Mouse (Mus musculus): Measurements from ENCODE around the gene Muc20. TPM values are rescaled to one million over a fixed set of nuclear protein-coding genes. Genes with fewer than 3 reads are reported as not detected.
A peak's percentile ranks its signal among the peaks of the same experiment; 100 is the strongest.

Muc20 gene
- polyA plus RNA-seq, 1 experiment = 0.22 TPM

GRCm38 (mm10) chr16:32822881-32823280 lies 25.6 kb upstream of the Muc20 start:
- no peak for DNase-seq
- no peaks in the 10 kb centered on the region for H3K27me3 ChIP-seq (ENCODE audit: control insufficient read depth, insufficient read depth, low read length)
- no peaks in the 10 kb centered on the region for H3K4me1 ChIP-seq (replicated peaks; ENCODE audit: control insufficient read depth, insufficient read depth, low read length)
- 83% methylated on average over 5 of the region's 5 CpGs for WGBS
- no peak for TF ChIP-seq POLR2A (IDR thresholded peaks at IDR 0.05; ENCODE audit: control insufficient read depth, extremely low read depth, insufficient read depth, low read length, poor library complexity)
- no peak for TF ChIP-seq CTCF (IDR thresholded peaks at IDR 0.05; ENCODE audit: borderline replicate concordance, control insufficient read depth, extremely low read depth, insufficient read depth, low read length, poor library complexity)
- no peak overlapping the region for H3K27ac ChIP-seq (ENCODE audit: control insufficient read depth, insufficient read depth, low read length)
- no peaks in the 10 kb centered on the region; the same call in 1 of the 2 replicates for H3K36me3 ChIP-seq (ENCODE audit: control insufficient read depth, insufficient read depth, low read length)
- H3K4me3 ChIP-seq (ENCODE audit: control insufficient read depth, insufficient read depth, low read length) = no peak overlapping the region

- TF ChIP-seq POLR2A (IDR thresholded peaks at IDR 0.05; ENCODE audit: control insufficient read depth, extremely low read depth, insufficient read depth, low read length, poor library complexity) = no peak
- no peak for TF ChIP-seq CTCF (IDR thresholded peaks at IDR 0.05; ENCODE audit: borderline replicate concordance, control insufficient read depth, extremely low read depth, insufficient read depth, low read length, poor library complexity)
- WGBS = 89% methylated on average over 6 of the region's 6 CpGs
Observed at GRCm38 (mm10) chr16:32822450-32822827, 25.2 kb upstream of the Muc20 start.

GRCm38 (mm10) chr16:32821772-32822449 lies 24.7 kb upstream of the Muc20 start:
- Histone ChIP-seq H3K27me3 (ENCODE audit: control insufficient read depth, insufficient read depth, low read length) (no peaks in the 10 kb centered on the region), H3K4me1 (replicated peaks; ENCODE audit: control insufficient read depth, insufficient read depth, low read length) (no peaks in the 10 kb centered on the region), H3K36me3 (ENCODE audit: control insufficient read depth, insufficient read depth, low read length) (no peaks in the 10 kb centered on the region; the same call in 1 of the 2 replicates), H3K4me3 (ENCODE audit: control insufficient read depth, insufficient read depth, low read length) (no peak overlapping the region), H3K27ac (ENCODE audit: control insufficient read depth, insufficient read depth, low read length) (no peak overlapping the region)
- 91% methylated on average over 10 of the region's 10 CpGs for WGBS
- TF ChIP-seq POLR2A (IDR thresholded peaks at IDR 0.05; ENCODE audit: control insufficient read depth, extremely low read depth, insufficient read depth, low read length, poor library complexity) = no peak
- no peak for TF ChIP-seq CTCF (IDR thresholded peaks at IDR 0.05; ENCODE audit: borderline replicate concordance, control insufficient read depth, extremely low read depth, insufficient read depth, low read length, poor library complexity)
- no peak for DNase-seq

More at GRCm38 (mm10) chr16:32822450-32822827, 25.2 kb upstream of the Muc20 start:
- no peak for DNase-seq
- no peaks in the 10 kb centered on the region for H3K27me3 ChIP-seq (ENCODE audit: control insufficient read depth, insufficient read depth, low read length)
- no peak overlapping the region for H3K27ac ChIP-seq (ENCODE audit: control insufficient read depth, insufficient read depth, low read length)
- H3K36me3 ChIP-seq (ENCODE audit: control insufficient read depth, insufficient read depth, low read length) = no peaks in the 10 kb centered on the region; the same call in 1 of the 2 replicates
- H3K4me1 ChIP-seq (replicated peaks; ENCODE audit: control insufficient read depth, insufficient read depth, low read length) = no peaks in the 10 kb centered on the region
- no peak overlapping the region for H3K4me3 ChIP-seq (ENCODE audit: control insufficient read depth, insufficient read depth, low read length)

GRCm38 (mm10) chr16:32818441-32818840 lies 21.2 kb upstream of the Muc20 start:
- H3K27ac ChIP-seq (ENCODE audit: control insufficient read depth, insufficient read depth, low read length) = no peak overlapping the region
- no peak overlapping the region for H3K4me3 ChIP-seq (ENCODE audit: control insufficient read depth, insufficient read depth, low read length)
- no peak for DNase-seq
- no peaks in the 10 kb centered on the region for H3K36me3 ChIP-seq (ENCODE audit: control insufficient read depth, insufficient read depth, low read length)
- H3K27me3 ChIP-seq (ENCODE audit: control insufficient read depth, insufficient read depth, low read length) = no peaks in the 10 kb centered on the region
- 96% methylated on average over 5 of the region's 5 CpGs for WGBS
- H3K4me1 ChIP-seq (replicated peaks; ENCODE audit: control insufficient read depth, insufficient read depth, low read length) = peaks cover 2% of the 10 kb centered on the region; the same call in 1 of the 2 replicates
- no peak for TF ChIP-seq CTCF (IDR thresholded peaks at IDR 0.05; ENCODE audit: borderline replicate concordance, control insufficient read depth, extremely low read depth, insufficient read depth, low read length, poor library complexity)
- no peak for TF ChIP-seq POLR2A (IDR thresholded peaks at IDR 0.05; ENCODE audit: control insufficient read depth, extremely low read depth, insufficient read depth, low read length, poor library complexity)

GRCm38 (mm10) chr16:32818036-32818435 lies 20.8 kb upstream of the Muc20 start:
- Histone ChIP-seq H3K27ac (ENCODE audit: control insufficient read depth, insufficient read depth, low read length) (no peak overlapping the region), H3K4me1 (replicated peaks; ENCODE audit: control insufficient read depth, insufficient read depth, low read length) (peaks cover 3% of the 10 kb centered on the region; the same call in 1 of the 2 replicates), H3K4me3 (ENCODE audit: control insufficient read depth, insufficient read depth, low read length) (no peak overlapping the region), H3K27me3 (ENCODE audit: control insufficient read depth, insufficient read depth, low read length) (no peaks in the 10 kb centered on the region), H3K36me3 (ENCODE audit: control insufficient read depth, insufficient read depth, low read length) (no peaks in the 10 kb centered on the region)
- no peak for TF ChIP-seq POLR2A (IDR thresholded peaks at IDR 0.05; ENCODE audit: control insufficient read depth, extremely low read depth, insufficient read depth, low read length, poor library complexity)
- TF ChIP-seq CTCF (IDR thresholded peaks at IDR 0.05; ENCODE audit: borderline replicate concordance, control insufficient read depth, extremely low read depth, insufficient read depth, low read length, poor library complexity) = no peak
- no peak for DNase-seq
- 94% methylated on average over 4 of the region's 4 CpGs for WGBS

- no peak for TF ChIP-seq POLR2A (IDR thresholded peaks at IDR 0.05; ENCODE audit: control insufficient read depth, extremely low read depth, insufficient read depth, low read length, poor library complexity)
- no peak for TF ChIP-seq CTCF (IDR thresholded peaks at IDR 0.05; ENCODE audit: borderline replicate concordance, control insufficient read depth, extremely low read depth, insufficient read depth, low read length, poor library complexity)
- H3K27ac ChIP-seq (ENCODE audit: control insufficient read depth, insufficient read depth, low read length) = no peak overlapping the region
- peak overlapping the region; percentile 40; the same call in 1 of the 2 replicates for H3K4me3 ChIP-seq (ENCODE audit: control insufficient read depth, insufficient read depth, low read length)
- DNase-seq = no peak
- no peaks in the 10 kb centered on the region for H3K36me3 ChIP-seq (ENCODE audit: control insufficient read depth, insufficient read depth, low read length)
- H3K4me1 ChIP-seq (replicated peaks; ENCODE audit: control insufficient read depth, insufficient read depth, low read length) = peaks cover 4% of the 10 kb centered on the region; the same call in 1 of the 2 replicates
- no peaks in the 10 kb centered on the region for H3K27me3 ChIP-seq (ENCODE audit: control insufficient read depth, insufficient read depth, low read length)
- 41% methylated on average over 6 of the region's 6 CpGs for WGBS
Observed at GRCm38 (mm10) chr16:32815160-32815605, 17.9 kb upstream of the Muc20 start.
